Mouse (Mus musculus) lung, postnatal 14 days (tissue): ENCODE data around the gene Olfr1045.
"Not testable (repeated sequence)": the region's sequence is repeated elsewhere in the genome, so short reads cannot be mapped to it uniquely, and the experiment has no call there.

Experiments
- DNase-seq: peaks from one replicate; pipeline ENCODE4 v3.0.0; 2021

The Olfr1045 gene

DNA sequence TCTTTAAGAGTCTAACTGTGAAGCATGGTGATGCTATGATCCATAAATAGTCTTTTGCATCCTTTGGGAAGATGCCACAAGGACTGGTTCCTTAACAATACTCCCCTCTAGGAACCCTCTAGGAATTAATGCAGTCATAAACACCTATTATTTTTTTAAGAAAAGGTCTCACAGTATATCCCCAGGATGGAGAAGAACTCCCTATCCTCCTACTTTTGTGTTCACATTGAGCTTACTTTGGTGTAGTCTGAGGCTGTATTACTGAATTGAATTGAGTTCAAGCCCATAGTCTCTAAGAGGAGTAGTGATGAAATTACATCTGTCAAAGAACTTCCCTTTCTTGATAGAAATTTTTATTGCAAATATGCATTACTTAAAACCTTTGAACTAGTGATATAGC, at the start of gene Olfr1045:
TSS of gene Olfr1045 (minus strand) at position 101 of the 400 bp plus-strand sequence.
- DNase-seq, result no peak

DNA sequence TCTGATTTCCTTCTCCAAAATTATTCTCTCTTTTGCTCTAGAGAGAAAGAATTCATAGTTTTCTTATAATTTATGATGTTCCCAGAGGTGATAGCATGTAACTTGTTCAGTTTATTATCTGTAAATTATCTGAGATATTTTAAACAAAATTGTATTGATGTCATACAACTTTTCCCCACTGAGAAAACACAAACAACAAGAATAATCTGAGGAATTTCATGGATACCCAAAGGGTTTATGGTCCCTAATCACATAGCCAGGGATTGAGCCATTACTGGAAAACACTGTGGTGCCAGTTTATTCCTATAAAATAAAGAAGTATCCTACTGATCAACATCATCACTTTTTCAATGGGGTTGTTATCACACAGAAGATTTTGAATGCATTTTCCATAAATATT, 37.4 kb upstream of the Olfr1045 start, which contains the start of gene Olfr1048:
TSS of gene Olfr1048 (minus strand) at position 101 of the 400 bp plus-strand sequence.
- DNase-seq, result no peak

DNA sequence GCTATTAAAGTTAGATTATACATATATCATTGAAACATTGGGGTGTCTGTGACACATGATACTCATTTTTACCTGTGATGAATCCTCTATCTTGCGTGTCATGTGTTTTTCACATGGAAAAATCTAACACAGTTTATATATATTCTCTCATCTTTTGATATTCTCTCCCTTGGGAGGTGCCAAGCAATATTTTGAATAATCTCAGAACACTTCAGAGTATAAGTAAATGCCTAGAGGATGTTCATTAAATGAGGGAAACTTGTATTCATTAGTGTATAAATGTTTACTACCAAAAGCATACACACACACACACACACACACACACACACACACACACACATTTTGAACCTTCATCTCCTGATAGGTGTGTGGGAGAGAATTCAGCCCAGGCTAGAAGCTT, 28.5 kb upstream of the Olfr1045 start, which contains the start of gene Olfr1047:
TSS of gene Olfr1047 (minus strand) at position 101 of the 400 bp plus-strand sequence.
- DNase-seq, result no peak

DNA sequence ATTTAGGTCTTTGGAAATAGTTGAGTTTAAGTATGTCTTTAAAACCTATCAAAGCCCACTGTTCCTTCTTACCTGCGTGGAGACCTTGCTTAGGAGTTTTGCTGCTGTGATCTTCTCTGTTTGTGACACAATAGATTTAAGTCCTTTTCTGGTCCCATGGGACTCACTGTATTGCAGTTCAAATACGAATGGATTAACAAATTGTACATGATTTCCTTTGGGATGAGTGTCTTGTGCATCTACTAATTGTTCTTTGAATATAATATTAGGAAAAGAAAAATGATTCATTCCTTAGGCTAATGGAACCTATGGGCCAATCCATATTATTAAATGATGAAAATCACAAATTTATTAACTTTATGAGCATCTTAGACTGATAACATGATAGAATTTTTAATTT, 16.4 kb upstream of the Olfr1045 start, which contains the start of gene Olfr1046:
TSS of gene Olfr1046 (minus strand) at position 101 of the 400 bp plus-strand sequence.
- DNase-seq, result no peak

DNA sequence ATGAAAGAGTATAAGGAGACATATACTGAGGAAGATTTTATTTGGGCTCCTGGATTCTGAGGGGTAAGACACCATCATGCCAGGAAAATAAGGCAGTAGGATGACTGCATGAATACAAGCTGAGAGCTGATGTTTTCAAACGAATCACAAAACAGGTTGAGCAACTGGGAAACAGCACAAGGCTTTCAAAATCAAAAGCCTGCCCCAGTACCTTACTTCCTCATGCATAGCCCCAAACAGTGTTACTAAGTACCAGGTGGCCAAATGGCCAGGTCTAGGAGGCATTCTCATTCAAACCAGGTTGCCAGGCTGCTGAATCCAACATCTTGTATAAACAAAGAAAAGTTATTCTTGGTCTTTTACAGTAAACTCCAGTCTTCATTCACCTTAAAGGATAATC, 6.9 kb downstream of the Olfr1045 start:
- no peak for DNase-seq

DNA sequence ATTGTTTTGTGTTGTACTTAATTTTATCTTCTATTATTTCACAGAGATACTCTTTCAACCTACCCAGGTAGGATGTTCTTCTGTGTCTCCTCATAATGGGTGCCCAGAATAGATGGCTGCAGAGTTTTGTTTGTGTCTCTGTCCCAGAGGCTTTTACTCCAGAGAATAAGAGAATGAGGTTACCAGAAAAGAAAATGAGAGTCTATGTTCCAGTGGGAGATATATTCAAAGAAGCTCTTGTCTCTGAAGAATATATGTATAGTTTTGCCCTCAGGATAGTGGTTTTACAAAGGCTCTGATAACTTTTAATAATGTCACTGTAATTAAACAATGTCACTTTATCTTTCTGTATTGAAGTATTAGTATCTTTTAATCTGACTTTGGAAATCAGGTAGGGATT, 17.2 kb downstream of the Olfr1045 start, which contains the start of gene Olfr52:
TSS of gene Olfr52 (minus strand) at position 101 of the 400 bp plus-strand sequence.
- DNase-seq, result no peak

DNA sequence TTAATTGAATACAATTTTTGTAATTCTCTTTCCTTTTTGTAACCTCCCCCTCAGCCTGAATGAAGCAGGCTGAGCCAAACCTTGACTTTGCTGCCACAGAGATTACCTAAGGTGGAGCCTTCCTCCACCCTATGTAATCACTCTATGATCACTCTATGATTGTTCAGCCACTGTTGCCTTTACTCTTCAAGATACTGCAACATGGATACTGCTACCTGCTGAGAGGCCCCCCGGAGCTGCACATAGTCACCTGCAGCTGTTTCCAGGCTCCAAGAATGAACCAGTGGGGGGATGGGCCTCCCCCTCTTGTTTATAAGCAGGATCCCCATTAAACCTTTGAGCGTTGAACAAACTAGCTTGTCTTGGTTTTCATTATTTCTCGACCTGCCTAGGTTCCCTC, 22.9 kb downstream of the Olfr1045 start:
- DNase-seq, result no peak

DNA sequence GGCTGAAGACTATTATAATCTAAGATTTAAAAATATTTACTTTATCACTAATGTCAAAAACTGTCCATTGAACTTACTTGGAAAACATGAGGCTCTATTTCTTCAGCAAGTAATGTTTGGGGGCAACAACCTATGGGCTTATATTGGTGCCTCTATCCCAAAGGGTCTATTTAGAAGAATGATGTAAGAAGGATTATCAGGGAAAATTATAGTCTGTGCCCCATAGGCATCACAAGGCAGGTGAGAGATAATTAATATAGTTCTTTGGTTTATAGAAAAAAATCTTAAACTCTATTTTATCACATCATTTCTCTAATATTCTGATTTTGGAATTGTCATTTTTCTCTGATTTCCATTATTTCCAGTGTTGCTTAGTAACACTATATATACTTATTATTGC, 25.1 kb downstream of the Olfr1045 start, which contains the start of gene Olfr1044:
TSS of gene Olfr1044 (minus strand) at position 101 of the 400 bp plus-strand sequence.
- DNase-seq, result no peak

DNA sequence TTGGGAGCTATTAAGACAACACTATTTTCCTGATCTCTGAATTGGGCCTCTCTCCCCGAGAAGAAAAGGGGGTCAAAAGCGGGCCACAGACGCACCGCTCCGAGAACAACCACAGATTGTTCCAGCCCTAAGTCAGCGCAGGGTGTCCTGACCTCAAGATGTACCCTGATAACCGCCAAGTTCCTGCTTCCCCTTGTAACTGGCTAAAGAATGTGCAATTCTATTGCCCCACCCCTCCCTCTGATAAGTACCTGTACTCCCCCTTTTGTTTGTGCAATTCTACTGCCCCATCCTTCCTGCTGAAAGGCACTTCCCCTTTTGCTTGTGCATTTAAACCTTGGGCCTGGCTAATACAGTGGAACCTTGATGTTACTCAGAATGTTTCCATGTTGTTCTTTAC, 27.4 kb downstream of the Olfr1045 start:
- DNase-seq, result not testable (repeated sequence)

DNA sequence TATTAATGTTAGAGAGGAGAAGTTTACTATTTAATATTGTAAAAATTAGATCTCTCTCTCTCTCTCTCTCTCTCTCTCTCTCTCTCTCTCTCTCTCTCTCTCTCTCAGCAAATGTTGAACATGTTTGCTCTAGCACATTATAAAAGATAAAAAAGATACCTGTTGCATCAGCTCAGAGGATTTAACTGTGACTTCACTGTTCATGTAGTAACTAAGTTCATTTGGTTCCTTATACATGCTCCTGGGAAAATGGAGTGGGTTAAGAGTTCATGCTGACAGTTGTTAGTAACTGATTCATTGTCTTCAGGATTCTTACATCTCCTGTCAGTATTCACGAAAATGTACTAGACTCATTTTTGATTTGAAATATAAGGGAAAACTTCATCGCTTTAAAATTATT, 35.4 kb downstream of the Olfr1045 start, which contains the start of gene Olfr1043:
TSS of gene Olfr1043 (minus strand) at position 101 of the 400 bp plus-strand sequence.
- no peak for DNase-seq

DNA sequence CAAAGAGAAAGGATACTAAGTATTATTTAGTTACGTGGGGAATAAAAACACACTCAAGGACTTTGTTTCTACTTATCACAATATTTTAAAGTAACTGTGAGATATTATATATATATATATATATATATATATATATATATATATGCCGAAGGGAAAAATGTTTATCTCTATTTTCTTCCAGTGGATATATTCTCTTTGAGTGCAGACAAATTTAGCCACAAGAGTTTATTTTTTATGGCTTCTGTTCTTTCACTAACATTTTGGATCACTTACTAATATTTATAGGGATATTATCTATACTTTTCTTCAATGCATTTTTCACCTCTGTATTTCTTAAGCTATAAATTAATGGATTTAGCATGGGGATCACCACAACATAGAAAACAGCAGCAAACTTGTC, 41.1 kb downstream of the Olfr1045 start, which contains the start of gene Olfr1042:
TSS of gene Olfr1042 (minus strand) at position 101 of the 400 bp plus-strand sequence.
- DNase-seq, result no peak

DNA sequence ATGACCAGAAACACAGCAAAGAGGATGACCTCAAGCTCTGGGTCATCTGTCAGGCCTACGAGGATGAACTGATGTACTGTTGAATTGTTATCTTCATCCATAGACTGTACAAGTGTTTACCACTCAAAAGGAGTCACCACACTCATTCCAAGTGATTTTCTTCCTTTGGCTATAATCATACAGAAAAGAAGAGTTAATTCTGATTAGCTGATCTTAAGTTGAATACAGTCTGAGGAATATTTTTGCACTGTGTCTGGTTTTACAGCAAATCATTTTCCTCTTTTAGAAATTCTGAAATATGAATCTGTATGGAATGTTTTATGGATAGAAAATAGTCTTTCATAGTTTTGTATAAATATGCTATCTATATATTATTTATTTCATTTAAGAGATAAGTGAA, 56.2 kb downstream of the Olfr1045 start, which contains the start of gene Olfr1040:
TSS of gene Olfr1040 (minus strand) at position 101 of the 400 bp plus-strand sequence.
- DNase-seq, result no peak
